Mouse (Mus musculus): ENCODE results near the gene Ldha. TPM values are rescaled to one million over a fixed set of nuclear protein-coding genes. Genes with fewer than 3 reads are reported as not detected.
"Not testable (repeated sequence)": the region's sequence is repeated elsewhere in the genome, so short reads cannot be mapped to it uniquely, and the experiment has no call there.

The Ldha gene
- total RNA-seq, 2 experiments from 2014 or later: 378 to 396 TPM

DNA sequence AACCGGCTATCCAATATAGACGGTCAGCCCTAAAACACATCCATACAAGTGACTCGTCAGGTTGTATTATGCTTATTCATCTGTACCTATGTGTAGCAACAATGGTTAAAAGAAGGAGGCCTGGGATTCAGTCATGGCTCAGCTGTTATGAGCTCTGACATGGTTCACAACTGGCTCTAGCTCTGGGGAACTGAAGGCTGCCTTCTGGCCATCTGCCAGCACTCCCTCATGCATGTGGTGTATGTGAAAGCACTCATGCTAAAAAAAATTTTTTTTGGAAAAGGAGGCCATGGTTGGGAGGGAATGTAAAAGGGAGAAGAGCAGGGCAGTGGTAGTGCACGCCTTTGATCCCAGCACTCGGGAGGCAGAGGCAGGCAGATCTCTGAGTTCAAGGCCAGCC is 38.6 kb downstream of the Ldha start:
- no peak for DNase-seq (ENCODE audit: low spot score in 2 of 2)

DNA sequence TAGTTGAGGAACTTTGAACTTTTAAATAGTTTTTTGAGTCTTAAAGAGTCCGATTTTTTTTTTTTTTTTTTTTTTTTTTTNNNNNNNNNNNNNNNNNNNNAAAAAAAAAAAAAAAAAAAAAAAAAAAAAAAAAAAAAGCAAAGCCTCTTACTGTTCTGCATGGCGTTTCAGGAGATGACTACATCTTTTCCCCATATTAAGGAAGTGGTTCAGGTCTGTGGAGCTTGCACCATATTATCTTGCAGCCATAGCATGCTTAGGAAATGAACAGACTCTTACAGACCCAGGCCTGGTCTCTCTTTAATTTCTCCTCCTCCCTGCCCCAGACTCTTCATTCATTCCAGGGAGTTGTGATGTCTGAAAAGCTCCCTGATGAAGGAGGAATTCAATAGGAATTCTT is 39.7 kb downstream of the Ldha start:
- no peak for DNase-seq (ENCODE audit: low spot score in 2 of 2)

DNA sequence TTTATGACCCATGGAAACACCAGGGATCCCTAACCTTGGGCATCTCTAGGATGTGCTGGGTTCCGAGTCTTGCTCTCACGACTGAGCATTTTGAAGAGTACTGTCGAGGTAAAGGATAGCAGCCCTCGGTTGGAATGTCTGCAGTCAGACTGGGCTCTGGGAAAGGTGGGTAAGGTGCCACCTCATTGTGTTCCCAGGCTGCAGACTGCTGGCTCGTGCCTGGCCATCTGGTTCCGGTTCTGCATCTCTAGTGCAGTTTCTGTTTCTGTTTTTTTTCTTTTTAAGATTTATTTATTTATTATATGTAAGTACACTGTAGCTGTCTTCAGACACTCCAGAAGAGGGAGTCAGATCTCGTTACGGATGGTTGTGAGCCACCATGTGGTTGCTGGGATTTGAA is 40.7 kb downstream of the Ldha start:
- DNase-seq (ENCODE audit: low spot score in 2 of 2): not testable (repeated sequence)

DNA sequence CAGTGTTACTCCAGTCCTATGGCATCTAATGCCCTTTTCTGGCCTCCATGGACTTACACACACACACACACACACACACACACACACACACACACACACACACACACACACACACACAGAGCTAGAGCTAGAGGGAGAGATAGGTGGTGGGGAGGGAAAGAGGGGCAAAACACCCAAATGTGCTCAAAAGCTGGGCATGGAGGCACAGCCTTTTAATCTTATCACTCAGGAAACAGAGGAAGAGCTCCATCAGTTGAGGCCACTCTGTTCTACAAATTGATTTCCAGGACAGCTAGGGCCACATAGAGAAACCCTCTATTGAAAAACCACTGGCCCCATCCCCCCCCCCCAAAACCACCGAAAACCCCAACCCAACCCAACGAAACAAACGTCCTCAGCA is 42.0 kb downstream of the Ldha start:
- no peak for DNase-seq (ENCODE audit: low spot score in 2 of 2)

DNA sequence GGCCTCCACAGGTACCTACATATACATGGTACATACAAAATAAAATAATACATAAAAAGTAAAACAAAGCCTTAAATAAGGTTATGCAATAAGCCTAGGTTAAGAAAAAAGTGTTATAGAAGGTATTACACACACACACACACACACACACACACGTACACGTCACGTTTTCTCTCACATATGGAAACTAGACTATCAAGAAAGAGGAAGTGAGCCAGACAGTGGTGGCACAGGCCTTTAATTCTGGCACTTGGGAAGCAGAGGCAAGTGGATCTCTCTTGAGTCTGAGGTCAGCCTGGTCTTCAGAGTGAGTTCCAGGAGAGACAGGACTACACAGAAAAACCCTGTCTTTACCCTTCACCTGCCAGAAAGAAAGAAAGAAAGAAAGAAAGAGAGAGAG is 54.2 kb downstream of the Ldha start:
- DNase-seq (ENCODE audit: low spot score in 2 of 2): no peak

DNA sequence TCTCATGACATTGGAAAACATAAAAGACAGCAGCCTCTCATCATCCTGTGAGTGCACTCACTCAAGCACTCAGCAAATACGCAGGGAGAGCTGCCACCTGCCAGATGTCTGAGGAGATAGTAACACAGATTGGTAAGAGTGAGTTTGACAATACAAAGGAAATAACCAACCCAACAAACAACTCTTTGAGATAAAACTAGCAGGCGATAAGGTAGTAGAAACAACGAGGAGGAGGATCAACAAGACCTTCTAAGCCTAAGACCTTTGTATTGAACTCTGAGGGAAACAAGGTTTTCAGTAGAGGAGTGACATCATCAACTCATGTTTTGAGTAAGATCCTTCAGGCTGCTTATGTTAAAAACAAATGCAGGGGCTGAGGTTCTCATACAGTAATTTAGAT is 58.1 kb downstream of the Ldha start:
- DNase-seq (ENCODE audit: low spot score in 2 of 2): no peak

Other genes starting within 250 kb of the Ldha start
- gene Sergef, start 201.7 kb upstream of the Ldha start, total RNA-seq (2021): 10 to 100 TPM; 49.3 to 53.4 TPM
- gene Tph1, start 168.9 kb upstream of the Ldha start, total RNA-seq (2021): under 1 TPM; 0.19 to 0.35 TPM
- 1 to 10 TPM; 9.0 to 9.1 TPM for gene Saal1, start 130.8 kb upstream of the Ldha start, total RNA-seq (2021)
- gene Saa3, start 125.8 kb upstream of the Ldha start, total RNA-seq (2021): not detected
- gene Saa4, start 108.9 kb upstream of the Ldha start, total RNA-seq (2021): not detected
- gene Saa1, start 98.5 kb upstream of the Ldha start, total RNA-seq (2021): not detected
- not detected for gene Saa2, start 89.7 kb upstream of the Ldha start, total RNA-seq (2021)
- 10 to 100 TPM; 16.0 to 18.7 TPM for gene Hps5, start 45.4 kb upstream of the Ldha start, total RNA-seq (2021)
- gene Gtf2h1, start 45.4 kb upstream of the Ldha start, total RNA-seq (2021): 10 to 100 TPM; 34.3 to 41.6 TPM
- gene Ldhc, start 19.7 kb downstream of the Ldha start, total RNA-seq (2021): not detected
- gene Tsg101, start 78.5 kb downstream of the Ldha start, total RNA-seq (2021): 10 to 100 TPM; 71.9 to 80.3 TPM
- 10 to 100 TPM; 10.4 to 11.3 TPM for gene Uevld, start 117.1 kb downstream of the Ldha start, total RNA-seq (2021)
- gene Gm9999, start 142.1 kb downstream of the Ldha start, total RNA-seq (2021): not detected
- 10 to 100 TPM; 12.8 to 13.1 TPM for gene Spty2d1, start 166.9 kb downstream of the Ldha start, total RNA-seq (2021)
- gene Tmem86a, start 209.1 kb downstream of the Ldha start, total RNA-seq (2021): 10 to 100 TPM; 15.5 to 16.5 TPM